Mouse (Mus musculus): ENCODE results near the gene Hnf1a. TPM values are rescaled to one million over a fixed set of nuclear protein-coding genes. Genes with fewer than 3 reads are reported as not detected.

Gene Hnf1a
- polyA plus RNA-seq (2017; shearing (Covaris generic)) = 0.21 TPM

DNA sequence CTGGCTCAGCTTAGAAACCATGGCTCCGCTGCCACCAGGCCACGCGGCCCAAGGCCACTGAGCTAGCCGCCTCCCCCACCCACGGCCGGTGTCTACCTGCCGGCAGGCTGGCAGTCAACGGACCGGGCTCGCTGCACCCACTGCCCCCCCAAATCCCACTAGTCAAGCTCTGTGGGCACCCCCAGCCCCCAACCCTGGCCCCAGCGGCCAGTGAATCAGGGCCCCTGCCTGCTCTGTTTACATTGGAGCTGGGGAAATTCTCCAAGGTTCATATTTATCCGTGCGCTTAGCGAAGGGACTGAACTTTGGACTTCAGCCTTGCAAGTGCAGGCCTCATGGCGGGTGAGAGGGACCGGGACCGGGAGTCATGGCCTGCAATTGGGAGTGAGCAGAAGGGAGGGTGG lies at the start of gene Hnf1a:
TSS of gene Hnf1a (minus strand) at position 271 of the 404 bp plus-strand sequence.

GRCm38 (mm10) chr5:115010577-115011216 lies 39.8 kb upstream of the Hnf1a start, which contains the start of gene Sppl3:
Gene Sppl3, plus strand, starts transcription at chr5:115011137.

GRCm38 (mm10) chr5:114942074-114942765 lies 28.7 kb downstream of the Hnf1a start, which contains the start of gene 2210016L21Rik:
Gene 2210016L21Rik, plus strand, starts transcription at chr5:114942158.

DNA sequence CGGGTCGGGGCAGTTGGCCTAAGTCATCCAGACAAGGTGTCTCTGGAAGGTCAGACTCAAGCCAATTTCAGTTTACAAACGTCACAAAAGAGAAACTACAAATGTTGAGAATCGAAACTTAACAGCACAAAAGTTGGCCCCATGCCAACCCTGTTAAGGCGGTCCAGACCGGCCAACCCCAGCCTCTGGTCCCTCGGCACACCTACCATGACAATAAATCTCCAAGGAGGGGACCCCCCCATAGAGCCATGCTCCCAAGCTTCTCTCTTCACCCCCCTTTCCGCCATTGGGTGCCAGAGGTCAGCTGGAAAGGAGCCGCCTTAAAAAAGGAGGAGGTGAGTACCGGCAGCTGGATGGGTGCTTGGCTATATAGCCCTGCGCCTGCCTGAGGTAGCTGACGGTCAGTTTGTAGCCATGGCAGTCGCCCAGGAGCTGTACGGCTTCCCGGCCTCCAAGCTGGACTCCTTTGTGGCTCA lies 47.9 kb downstream of the Hnf1a start, which contains the start of gene Oasl1:
TSS of gene Oasl1 (plus strand) at position 243 of the 476 bp plus-strand sequence.

Other genes starting within 250 kb of the Hnf1a start
- 13.9 TPM for gene Ankrd13a, start 196.4 kb downstream of the Hnf1a start, polyA plus RNA-seq (2017; shearing (Covaris generic))
- 136 TPM for gene Git2, start 195.6 kb downstream of the Hnf1a start, polyA plus RNA-seq (2017; shearing (Covaris generic))
- 103 TPM for gene 1500011B03Rik, start 147.6 kb downstream of the Hnf1a start, polyA plus RNA-seq (2017; shearing (Covaris generic))
- gene 4930519G04Rik, start 117.4 kb downstream of the Hnf1a start, polyA plus RNA-seq (2017; shearing (Covaris generic)) = not detected
- gene Gm9936, start 112.4 kb downstream of the Hnf1a start, polyA plus RNA-seq (2017; shearing (Covaris generic)) = not detected
- gene Oasl2, start 74.2 kb downstream of the Hnf1a start, polyA plus RNA-seq (2017; shearing (Covaris generic)) = 20.9 TPM
- 11.6 TPM for gene Oasl1, start 47.9 kb downstream of the Hnf1a start, polyA plus RNA-seq (2017; shearing (Covaris generic))
- gene 2210016L21Rik, start 28.9 kb downstream of the Hnf1a start, polyA plus RNA-seq (2017; shearing (Covaris generic)) = 56.6 TPM
- 3.4 TPM for gene Sppl3, start 40.0 kb upstream of the Hnf1a start, polyA plus RNA-seq (2017; shearing (Covaris generic))
- gene Gm10401, start 127.2 kb upstream of the Hnf1a start, polyA plus RNA-seq (2017; shearing (Covaris generic)) = 4.1 TPM
- gene Acads, start 148.3 kb upstream of the Hnf1a start, polyA plus RNA-seq (2017; shearing (Covaris generic)) = 43.3 TPM
- 26.6 TPM for gene Unc119b, start 163.9 kb upstream of the Hnf1a start, polyA plus RNA-seq (2017; shearing (Covaris generic))
- gene Mlec, start 187.1 kb upstream of the Hnf1a start, polyA plus RNA-seq (2017; shearing (Covaris generic)) = 42.7 TPM
- gene Cabp1, start 223.3 kb upstream of the Hnf1a start, polyA plus RNA-seq (2017; shearing (Covaris generic)) = 0.37 TPM